In the genomic region with DNA sequence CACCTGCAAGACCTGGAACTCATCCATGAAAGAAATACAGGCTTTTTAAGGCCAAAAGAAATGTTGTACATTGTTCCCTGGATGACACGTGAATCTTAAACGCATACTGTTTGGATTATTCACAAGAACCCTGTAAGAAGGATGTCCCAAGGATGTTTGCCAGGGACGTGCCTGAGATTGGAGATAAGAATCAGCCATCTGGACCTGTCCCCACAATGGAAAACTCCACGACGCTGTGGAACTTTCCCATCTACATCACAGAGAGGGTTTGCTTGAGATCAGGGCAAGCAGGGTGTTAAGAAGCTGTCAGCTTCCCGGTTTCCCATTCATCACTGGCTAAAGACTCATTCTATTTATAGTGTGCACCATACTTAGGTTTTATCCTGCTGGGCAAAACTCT, we compare ENCODE assay signal across 10 mouse cellular contexts.
DNase-seq lines count a peak whose midpoint lies in the region; ATAC-seq lines count a peak whose summit lies in the region.
"Had no signal": no experiment of that assay in that cellular context is flagged by ENCODE, and none has a peak within 500 bp of the region (broad histone marks: within the 10 kb centered on the region; RNA-seq: fewer than 3 reads in every experiment).

No protein-coding gene starts in this region.

- no peaks in the 10 kb centered on the region for H3K36me3 ChIP-seq in heart, embryonic 15.5 days
- no peaks in the 10 kb centered on the region for H3K36me3 ChIP-seq in lung, embryonic 15.5 days

- no peak for ATAC-seq in heart, embryonic 15.5 days (replicated peaks; ENCODE audit: insufficient number of reproducible peaks, insufficient read depth, low FRiP score, low read depth)
- 0 out of 2 replicates have a peak, but pooled peaks have one; percentile 10 for ATAC-seq in lung, embryonic 15.5 days (ENCODE audit: borderline replicate concordance, extremely low read depth, low FRiP score, low TSS enrichment)
- ATAC-seq: forebrain, embryonic 14.5 days had no signal

- peaks cover 7% of the 10 kb centered on the region for H3K4me1 ChIP-seq in heart, embryonic 15.5 days (replicated peaks)
- H3K4me1 ChIP-seq in lung, embryonic 15.5 days, result 0 out of 2 replicates have a peak, but pooled peaks cover 5% of the 10 kb centered on the region

- 0 out of 2 replicates have a peak overlapping the region, but pooled peaks have one; percentile 8 for H3K4me2 ChIP-seq in heart, embryonic 15.5 days
- H3K4me2 ChIP-seq in lung, embryonic 15.5 days, result no peak overlapping the region

- H3K9me3 ChIP-seq in heart, embryonic 15.5 days (replicated peaks), result no peaks in the 10 kb centered on the region
- H3K9me3 ChIP-seq in lung, embryonic 15.5 days, result no peaks in the 10 kb centered on the region

- H3K9ac ChIP-seq in heart, embryonic 15.5 days, result no peak overlapping the region
- no peak overlapping the region for H3K9ac ChIP-seq in lung, embryonic 15.5 days

- WGBS in heart, embryonic 15.5 days, result 9% methylated on average over 6 of the region's 6 CpGs
- WGBS in lung, embryonic 15.5 days, result 10% methylated on average over 6 of the region's 6 CpGs

- H3K27ac ChIP-seq in heart, embryonic 15.5 days, result no peak overlapping the region
- H3K27ac ChIP-seq in lung, embryonic 15.5 days, result no peak overlapping the region

- H3K27me3 ChIP-seq in heart, embryonic 15.5 days, result no peaks in the 10 kb centered on the region
- H3K27me3 ChIP-seq in lung, embryonic 15.5 days, result no peaks in the 10 kb centered on the region

- intact Hi-C loops in heart, postnatal 14 days (cut with DNase I), result loop anchor here (5.0 kb wide), 1 partner anchor 116 kb away; no protein-coding TSS in a partner anchor

- DNase-seq in heart, adult 11 months, result peak; percentile 98
- DNase-seq in heart, postnatal 14 days, result no peak
- DNase-seq in adrenal gland, adult 8-10 months, result peak; percentile 83
- no peak for DNase-seq in frontal cortex, postnatal 36 days (ENCODE audit: low spot score in 2 of 2)
- DNase-seq in layer of hippocampus, adult 9-10 months (ENCODE audit: low spot score), result no peak
- no peak for DNase-seq in urinary bladder, postnatal 4 days (ENCODE audit: low spot score in 2 of 2)
- DNase-seq: left cerebral cortex, postnatal 4 days had no signal

- H3K4me3 ChIP-seq in heart, embryonic 15.5 days, result no peak overlapping the region
- no peak overlapping the region for H3K4me3 ChIP-seq in lung, embryonic 15.5 days

Comparison
In these comparisons a context has a peak if more than half of its experiments do, and no peak if none do; other contexts are left out.
1. DNase-seq: peak in heart, adult 11 months (single experiment) and adrenal gland, adult 8-10 months (single experiment); none in heart, postnatal 14 days (0 of 2), frontal cortex, postnatal 36 days (0 of 2), layer of hippocampus, adult 9-10 months (single experiment) and urinary bladder, postnatal 4 days (0 of 2).